Mouse (Mus musculus) limb, embryonic 14.5 days (tissue): ENCODE results near the gene Cfap221. TPM values are rescaled to one million over a fixed set of nuclear protein-coding genes. Genes with fewer than 3 reads are reported as not detected.

Experiments used
- ATAC-seq: fragments of 200-750 bp; cut with Nextera tagmentation; 2 replicates; pipeline ENCODE4 v1.8.0; 2017; ENCODE audit warnings: low read depth, moderate number of reproducible peaks, moderate TSS enrichment; ENCODE audit not compliant: low FRiP score
- DNase-seq: peaks from one replicate; pipeline ENCODE4 v3.0.0-alpha.2; 2015; ENCODE audit warnings: low spot score
- H3K27ac ChIP-seq: fragments of 300-500 bp; sonication (generic); replicated peaks from 2 replicates; pipeline ENCODE4 v1.5.1; 2014; ENCODE audit warnings: low read depth, mild to moderate bottlenecking, low read length, moderate library complexity, mixed read lengths
- H3K27me3 ChIP-seq: fragments of 300-500 bp; sonication (generic); 2 replicates; pipeline ENCODE4 v1.6.1; 2014; ENCODE audit warnings: low read length, mixed read lengths; ENCODE audit not compliant: control insufficient read depth, insufficient read depth
- H3K36me3 ChIP-seq: fragments of 300-500 bp; sonication (generic); 2 replicates; pipeline ENCODE4 v1.6.1; 2014; ENCODE audit warnings: mild to moderate bottlenecking, low read length, moderate library complexity, mixed read lengths; ENCODE audit not compliant: control insufficient read depth, insufficient read depth
- H3K4me1 ChIP-seq: fragments of 300-500 bp; sonication (generic); 2 replicates; pipeline ENCODE4 v1.6.1; 2014; ENCODE audit warnings: antibody characterized with exemption, low read length, mixed read lengths; ENCODE audit not compliant: control insufficient read depth, insufficient read depth
- H3K4me2 ChIP-seq: fragments of 300-500 bp; sonication (generic); replicated peaks from 2 replicates; pipeline ENCODE4 v1.6.1; 2014; ENCODE audit warnings: low read depth, mild to moderate bottlenecking, low read length, moderate library complexity; ENCODE audit not compliant: severe bottlenecking
- H3K4me3 ChIP-seq: fragments of 300-500 bp; sonication (generic); replicated peaks from 2 replicates; pipeline ENCODE4 v1.5.1; 2014; ENCODE audit warnings: low read length
- H3K9ac ChIP-seq: fragments of 300-500 bp; sonication (generic); 2 replicates; pipeline ENCODE4 v1.6.1; 2014; ENCODE audit warnings: mild to moderate bottlenecking, low read depth, low read length, moderate library complexity; ENCODE audit not compliant: severe bottlenecking
- H3K9me3 ChIP-seq: fragments of 300-500 bp; sonication (generic); 2 replicates; pipeline ENCODE4 v1.6.1; 2016; ENCODE audit warnings: low read length; ENCODE audit not compliant: control insufficient read depth
- POLR2A ChIP-seq: fragments of 200-500 bp; IDR thresholded peaks from 2 replicates; pipeline ENCODE4 v1.8.0; 2012; ENCODE audit warnings: inconsistent platforms, mild to moderate bottlenecking, moderate library complexity, borderline replicate concordance; ENCODE audit not compliant: insufficient read depth, insufficient read length; ENCODE audit errors: extremely low read depth
- WGBS: fragments of 180-500 bp; shearing (Covaris S2); extraction: QIAGEN DNeasy Blood & Tissue Kit; methylation state at CpG from one replicate; pipeline ENCODE4 v1.1.7; 2014; 5-methylcytosine and 5-hydroxymethylcytosine counted together
- polyA plus RNA-seq, 2 experiments: library from polyadenylated mRNA; depleted of rRNA in 1 of 2; stranded (reverse) in 1 of 2; unstranded in 1 of 2; fragments of >200 nt; fragmentation: Nextera tagmentation in 1 of 2; extraction: Ambion mirVana in 1 of 2; gene quantifications; 2 replicates each; pipeline versions ENCODE4 v1.2.1 to v1.2.3; 2012 to 2014

The Cfap221 gene
- polyA plus RNA-seq, 2 experiments = 0.06 TPM; not detected in 1

DNA sequence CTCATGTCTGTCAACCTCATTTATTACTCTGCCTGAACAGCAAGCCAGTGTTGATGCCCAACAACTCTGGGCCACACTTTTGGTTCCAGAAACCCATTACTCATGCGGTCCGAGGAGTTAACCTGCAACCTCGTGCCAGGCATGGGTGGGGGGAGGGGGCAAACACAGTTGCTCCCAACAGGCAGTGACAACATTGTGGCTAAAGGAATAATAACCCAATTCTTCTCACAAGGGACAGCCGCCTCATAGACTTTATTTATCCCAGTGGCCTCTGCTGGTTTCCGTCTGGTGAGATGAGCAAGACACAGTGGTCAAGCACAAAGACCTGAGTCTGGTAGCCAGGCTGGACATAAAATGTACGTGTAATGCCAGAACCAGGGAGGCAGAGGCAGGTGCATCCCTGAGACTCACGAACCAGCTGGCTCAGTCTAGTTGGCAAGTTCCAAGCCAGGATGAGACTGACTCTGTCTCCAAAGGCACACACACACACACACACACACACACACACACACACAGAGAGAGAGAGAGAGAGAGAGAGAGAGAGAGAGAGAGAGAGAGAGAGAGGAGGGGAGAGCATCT, 38.5 kb upstream of the Cfap221 start:
- Histone ChIP-seq H3K9me3 (no peaks in the 10 kb centered on the region), H3K27me3 (no peaks in the 10 kb centered on the region), H3K4me1 (no peaks in the 10 kb centered on the region), H3K9ac (no peak overlapping the region), H3K4me3 (no peak overlapping the region), H3K4me2 (no peak overlapping the region), H3K36me3 (no peaks in the 10 kb centered on the region), H3K27ac (no peak overlapping the region)
- WGBS = 72% methylated on average over 7 of the region's 7 CpGs
- TF ChIP-seq POLR2A = no peak
- DNase-seq (no peak), ATAC-seq (no peak)

- no peak for DNase-seq
- Histone ChIP-seq H3K27me3 (no peaks in the 10 kb centered on the region), H3K4me2 (no peak overlapping the region), H3K9ac (no peak overlapping the region), H3K4me1 (no peaks in the 10 kb centered on the region), H3K36me3 (no peaks in the 10 kb centered on the region), H3K9me3 (no peaks in the 10 kb centered on the region), H3K27ac (no peak overlapping the region), H3K4me3 (no peak overlapping the region)
- WGBS = 67% methylated on average over 1 of the region's 1 CpGs
- no peak for TF ChIP-seq POLR2A
- ATAC-seq = no peak
These were observed 37.8 kb upstream of the Cfap221 start for GRCm38 (mm10) chr1:120034793-120035192.

DNA sequence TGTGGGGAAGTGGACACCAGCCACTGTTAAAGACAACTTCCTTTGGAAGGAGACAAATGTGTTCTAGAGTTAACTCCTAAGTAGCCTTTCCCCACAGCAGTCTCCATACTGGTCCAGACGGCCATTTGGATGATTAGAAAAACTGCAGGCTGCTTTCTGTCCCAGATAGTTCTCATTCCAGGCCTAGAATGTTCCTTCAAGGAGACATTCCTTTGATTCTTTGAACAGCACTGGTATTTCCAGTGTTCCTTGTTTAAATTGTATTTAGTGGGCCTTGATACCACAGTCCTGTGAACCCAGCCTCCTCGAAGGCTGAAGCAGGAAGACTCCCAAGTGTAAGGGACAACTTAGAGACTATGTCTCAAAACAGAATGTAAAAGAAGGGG, 36.4 kb upstream of the Cfap221 start:
- 62% methylated on average over 2 of the region's 2 CpGs for WGBS
- ATAC-seq = no peak
- no peaks in the 10 kb centered on the region for H3K27me3 ChIP-seq

GRCm38 (mm10) chr1:120032804-120033468, 35.9 kb upstream of the Cfap221 start:
- TF ChIP-seq POLR2A = no peak
- H3K4me3 ChIP-seq = no peak overlapping the region
- DNase-seq (peak; percentile 82), ATAC-seq (peak; percentile 77; the same call in 1 of the 2 replicates)
- H3K4me1 ChIP-seq = no peaks in the 10 kb centered on the region
- H3K9me3 ChIP-seq = no peaks in the 10 kb centered on the region
- no peak overlapping the region for H3K27ac ChIP-seq
- H3K9ac ChIP-seq = no peak overlapping the region
- no peaks in the 10 kb centered on the region for H3K36me3 ChIP-seq
- no peak overlapping the region for H3K4me2 ChIP-seq
- no peaks in the 10 kb centered on the region for H3K27me3 ChIP-seq
- WGBS = 44% methylated on average over 10 of the region's 10 CpGs

More for the DNA sequence above, 36.4 kb upstream of the Cfap221 start:
- Histone ChIP-seq H3K9ac (no peak overlapping the region), H3K27ac (no peak overlapping the region), H3K4me1 (no peaks in the 10 kb centered on the region), H3K36me3 (no peaks in the 10 kb centered on the region), H3K4me3 (no peak overlapping the region), H3K4me2 (no peak overlapping the region), H3K9me3 (no peaks in the 10 kb centered on the region)
- no peak for DNase-seq
- no peak for TF ChIP-seq POLR2A

- no peak overlapping the region for H3K27ac ChIP-seq
- H3K4me2 ChIP-seq = no peak overlapping the region
- DNase-seq = no peak
- no peaks in the 10 kb centered on the region for H3K36me3 ChIP-seq
- 80% methylated on average over 3 of the region's 3 CpGs for WGBS
- H3K9me3 ChIP-seq = no peaks in the 10 kb centered on the region
- no peaks in the 10 kb centered on the region for H3K4me1 ChIP-seq
- H3K9ac ChIP-seq = no peak overlapping the region
- no peaks in the 10 kb centered on the region for H3K27me3 ChIP-seq
- ATAC-seq = no peak
- TF ChIP-seq POLR2A = no peak
- H3K4me3 ChIP-seq = no peak overlapping the region
These were observed 33.4 kb upstream of the Cfap221 start for GRCm38 (mm10) chr1:120030474-120030873.

GRCm38 (mm10) chr1:120027693-120028092, 30.7 kb upstream of the Cfap221 start:
- DNase-seq = no peak
- Histone ChIP-seq H3K9ac (no peak overlapping the region), H3K4me2 (no peak overlapping the region), H3K27me3 (no peaks in the 10 kb centered on the region), H3K4me3 (no peak overlapping the region), H3K9me3 (no peaks in the 10 kb centered on the region), H3K36me3 (no peaks in the 10 kb centered on the region), H3K27ac (no peak overlapping the region), H3K4me1 (no peaks in the 10 kb centered on the region)
- WGBS = 62% methylated on average over 4 of the region's 4 CpGs
- no peak for ATAC-seq
- TF ChIP-seq POLR2A = no peak
